ENCODE assay signal across 8 mouse cellular contexts in genomic region chr14:79389438-79390264, GRCm38 (mm10). TPM values are rescaled to one million over a fixed set of nuclear protein-coding genes. Genes with fewer than 3 reads are reported as not detected.
DNase-seq lines count a peak whose midpoint lies in the region; ATAC-seq and TF ChIP-seq lines count a peak whose summit lies in the region.

No protein-coding gene starts in this region.

- no peak for TF ChIP-seq POLR2A in spleen, adult 2 months (IDR thresholded peaks at IDR 0.05; ENCODE audit: low read depth, low read length)
- TF ChIP-seq POLR2A in lung, adult 2 months (IDR thresholded peaks at IDR 0.05; ENCODE audit: borderline replicate concordance, extremely low read depth, low read depth, low read length): 0 out of 2 replicates have a peak, but pooled peaks have one; percentile 8

- no peak for DNase-seq in spleen, adult 2 months (ENCODE audit: low read depth in 1 of 2, low spot score in 2 of 2)
- DNase-seq in spleen, adult 18-20 months: no peak
- DNase-seq in cerebellum, postnatal 14 days: peak; percentile 43 to 69
- peak; percentile 20 to 40 for DNase-seq in gastrocnemius, adult 8-10 months (ENCODE audit: low spot score in 2 of 2)
- peak; percentile 23 for DNase-seq in lung, adult 2 months
- DNase-seq in splenic B cell, adult 2 months (ENCODE audit: low read depth, low spot score): peak; percentile 13
- DNase-seq in layer of hippocampus, adult 9-10 months (ENCODE audit: low spot score): no peak

- H3K36me3 ChIP-seq in spleen, adult 2 months (ENCODE audit: control insufficient read depth, insufficient read depth, low read length): peaks cover 2% of the 10 kb centered on the region; the same call in 1 of the 2 replicates
- 0 out of 2 replicates have a peak, but pooled peaks cover 3% of the 10 kb centered on the region for H3K36me3 ChIP-seq in intestine, embryonic 16.5 days (ENCODE audit: control insufficient read depth, insufficient read depth, low read length)
- H3K36me3 ChIP-seq in splenic B cell, adult 2 months (ENCODE audit: control insufficient read depth, insufficient read depth, low read length, poor library complexity, severe bottlenecking): no peaks in the 10 kb centered on the region

- no peaks in the 10 kb centered on the region for H3K27me3 ChIP-seq in spleen, adult 2 months (ENCODE audit: control insufficient read depth, insufficient read depth, low read length)
- H3K27me3 ChIP-seq in intestine, embryonic 16.5 days (replicated peaks; ENCODE audit: control insufficient read depth, insufficient read depth, low read length): no peaks in the 10 kb centered on the region
- H3K27me3 ChIP-seq in splenic B cell, adult 2 months (ENCODE audit: control insufficient read depth, insufficient read depth, low read length, poor library complexity, severe bottlenecking): no peaks in the 10 kb centered on the region

- peak overlapping the region; percentile 95 for H3K4me3 ChIP-seq in spleen, adult 2 months (ENCODE audit: extremely low read depth, insufficient read depth, insufficient read length)
- peak overlapping the region; percentile 98 for H3K4me3 ChIP-seq in intestine, embryonic 16.5 days (ENCODE audit: low read length)
- peak overlapping the region; percentile 98 for H3K4me3 ChIP-seq in lung, adult 2 months (replicated peaks; ENCODE audit: extremely low read depth, low read depth, low read length)

- H3K4me1 ChIP-seq in spleen, adult 2 months (ENCODE audit: control insufficient read depth, insufficient read depth, insufficient read length): peaks cover 4% of the 10 kb centered on the region; the same call in 1 of the 2 replicates
- 0 out of 2 replicates have a peak, but pooled peaks cover 5% of the 10 kb centered on the region for H3K4me1 ChIP-seq in intestine, embryonic 16.5 days (ENCODE audit: control insufficient read depth, insufficient read depth, low read length)
- peaks cover 8% of the 10 kb centered on the region for H3K4me1 ChIP-seq in lung, adult 2 months (ENCODE audit: control insufficient read depth, insufficient read depth, low read length)

- peak; percentile 17 for ATAC-seq in intestine, embryonic 16.5 days

- TF ChIP-seq CTCF in spleen, adult 2 months (IDR thresholded peaks at IDR 0.05; ENCODE audit: extremely low read depth, insufficient read depth, insufficient read length, insufficient replicate concordance): no peak
- no peak for TF ChIP-seq CTCF in lung, adult 2 months (IDR thresholded peaks at IDR 0.05; ENCODE audit: insufficient read depth, low read length)

- H3K9me3 ChIP-seq in intestine, embryonic 16.5 days (ENCODE audit: control insufficient read depth, low read length): no peaks in the 10 kb centered on the region

- 2% methylated on average over 16 of the region's 16 CpGs for WGBS in spleen, adult 2 months
- WGBS in intestine, embryonic 16.5 days: under 1% methylated on average over 16 of the region's 16 CpGs
- WGBS in lung, adult 2 months: under 1% methylated on average over 16 of the region's 16 CpGs

- H3K4me2 ChIP-seq in intestine, embryonic 16.5 days (ENCODE audit: low read depth, low read length): peak overlapping the region; percentile 67

- peak overlapping the region; percentile 96 for H3K9ac ChIP-seq in intestine, embryonic 16.5 days (ENCODE audit: low read depth, low read length)

- peak overlapping the region; percentile 93 for H3K27ac ChIP-seq in spleen, adult 2 months (ENCODE audit: insufficient read depth, low read length)
- H3K27ac ChIP-seq in intestine, embryonic 16.5 days (ENCODE audit: low read length): peak overlapping the region; percentile 99

RNA-seq across cellular contexts. Expression of gene Naa16, which starts 0.9 kb away (rescaled TPM):
- polyA plus RNA-seq in spleen, adult 2 months (2012; rRNA removed): 1.5 and 2.1 TPM in 2 replicates
- 10 to 100 TPM; 22.9 to 28.9 (median 25.4) TPM for total RNA-seq in gastrocnemius, adult 8-10 months (2022)
- polyA plus RNA-seq in intestine, embryonic 16.5 days (2015; fragmentation: Nextera tagmentation; extraction: Ambion mirVana): 29.6 and 33.0 TPM in 2 replicates
- polyA plus RNA-seq in lung, adult 2 months (2012; rRNA removed): 2.0 and 2.1 TPM in 2 replicates

RNA-seq across cellular contexts. Expression of gene Mtrf1, which starts 7.9 kb away (rescaled TPM):
- 0.53 and 0.59 TPM in 2 replicates for polyA plus RNA-seq in spleen, adult 2 months (2012; rRNA removed)
- total RNA-seq in gastrocnemius, adult 8-10 months (2022): 10 to 100 TPM in 1 of 4 experiments, 1 to 10 TPM in 3; 9.4 to 10.1 (median 9.6) TPM
- 9.8 and 11.5 TPM in 2 replicates for polyA plus RNA-seq in intestine, embryonic 16.5 days (2015; fragmentation: Nextera tagmentation; extraction: Ambion mirVana)
- polyA plus RNA-seq in lung, adult 2 months (2012; rRNA removed): 0.88 and 2.0 TPM in 2 replicates

RNA-seq across cellular contexts. Expression of gene Kbtbd7, which starts 36.7 kb away (rescaled TPM):
- 4.2 and 6.0 TPM in 2 replicates for polyA plus RNA-seq in spleen, adult 2 months (2012; rRNA removed)
- 1 to 10 TPM; 5.2 to 6.9 (median 6.0) TPM for total RNA-seq in gastrocnemius, adult 8-10 months (2022)
- 6.2 and 6.7 TPM in 2 replicates for polyA plus RNA-seq in intestine, embryonic 16.5 days (2015; fragmentation: Nextera tagmentation; extraction: Ambion mirVana)
- 6.8 and 6.9 TPM in 2 replicates for polyA plus RNA-seq in lung, adult 2 months (2012; rRNA removed)

Comparison
In these comparisons a context has a peak if more than half of its experiments do, and no peak if none do; other contexts are left out.
1. DNase-seq: peak in cerebellum, postnatal 14 days (2 of 2), gastrocnemius, adult 8-10 months (2 of 2), lung, adult 2 months (single experiment) and splenic B cell, adult 2 months (single experiment); none in spleen, adult 2 months (0 of 2), spleen, adult 18-20 months (0 of 2) and layer of hippocampus, adult 9-10 months (single experiment).
2. Peak in every context shown above with its lines, with median percentiles within 50 percentile points of each other: H3K4me3 ChIP-seq.